Mouse (Mus musculus): ENCODE measurements around the gene Cisd3.

Cisd3 gene

GRCm38 (mm10) chr11:97662893-97663527 lies 22.6 kb upstream of the Cisd3 start, which contains the start of gene Mllt6:
Gene Mllt6 (plus strand): TSS chr11:97663414.
- DNase-seq (ENCODE audit: low read depth, low spot score): peak; percentile 80

GRCm38 (mm10) chr11:97663528-97664338 lies 21.9 kb upstream of the Cisd3 start:
- peak; percentile 68 for DNase-seq (ENCODE audit: low read depth, low spot score)

DNA sequence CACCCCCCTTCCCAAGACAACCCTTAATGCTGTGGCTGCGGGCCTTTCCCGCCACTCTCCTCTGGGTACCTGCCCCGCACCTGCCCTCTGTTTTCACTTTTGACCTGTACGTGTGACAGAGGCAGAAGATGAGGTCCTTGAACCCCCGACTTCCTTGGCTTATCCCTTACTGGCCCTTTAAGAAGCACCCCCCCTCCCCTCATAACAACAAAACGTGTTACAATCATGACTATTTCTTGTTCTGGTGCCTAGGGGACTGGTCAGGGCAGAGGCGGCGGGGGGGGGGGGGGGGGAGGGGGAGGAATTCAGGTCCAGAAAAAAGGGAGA lies 21.3 kb upstream of the Cisd3 start:
- DNase-seq (ENCODE audit: low read depth, low spot score): peak; percentile 48

GRCm38 (mm10) chr11:97664771-97665240 lies 20.8 kb upstream of the Cisd3 start:
- peak; percentile 36 for DNase-seq (ENCODE audit: low read depth, low spot score)

GRCm38 (mm10) chr11:97665431-97665830 lies 20.2 kb upstream of the Cisd3 start:
- DNase-seq (ENCODE audit: low read depth, low spot score): no peak

DNA sequence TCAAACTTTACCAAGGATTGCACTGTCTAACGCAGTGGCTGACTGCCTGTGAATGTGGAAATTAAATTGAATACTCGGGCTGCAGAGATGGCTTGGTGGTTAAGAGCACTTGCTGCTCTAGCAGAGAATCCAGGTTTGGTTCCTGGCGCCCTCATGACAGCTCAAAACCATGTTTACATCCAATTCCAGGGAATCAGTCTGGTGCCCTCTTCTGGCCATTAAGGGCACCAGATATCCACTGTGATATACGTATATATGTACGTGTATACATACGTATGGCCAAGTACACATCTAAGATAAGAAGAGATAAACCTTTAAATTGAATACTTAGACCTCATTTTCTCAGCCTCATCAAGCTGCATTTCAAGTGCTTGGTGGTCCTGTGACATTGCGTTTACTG lies 19.4 kb upstream of the Cisd3 start:
- no peak for DNase-seq (ENCODE audit: low read depth, low spot score)

DNA sequence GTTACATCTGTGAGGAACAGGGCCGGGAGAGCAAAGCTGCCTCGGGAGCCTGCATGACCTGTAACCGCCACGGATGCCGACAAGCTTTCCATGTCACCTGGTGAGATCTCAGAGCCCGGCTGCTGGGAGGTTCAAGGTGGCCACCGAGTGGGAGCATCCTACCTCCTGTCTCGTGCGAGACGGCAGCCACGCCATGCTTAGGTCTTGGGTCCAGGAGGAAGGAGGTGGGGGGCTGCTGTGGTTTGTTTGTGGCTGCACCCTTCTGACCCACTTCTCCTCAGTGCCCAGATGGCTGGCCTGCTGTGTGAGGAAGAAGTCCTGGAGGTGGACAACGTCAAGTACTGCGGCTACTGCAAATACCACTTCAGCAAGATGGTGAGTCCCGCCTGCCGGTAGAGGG lies 18.8 kb upstream of the Cisd3 start:
- DNase-seq (ENCODE audit: low read depth, low spot score): no peak

GRCm38 (mm10) chr11:97668160-97668559 lies 17.5 kb upstream of the Cisd3 start:
- DNase-seq (ENCODE audit: low read depth, low spot score): no peak

- no peak for DNase-seq (ENCODE audit: low read depth, low spot score)
These were observed 16.4 kb upstream of the Cisd3 start for GRCm38 (mm10) chr11:97669268-97669667.

DNA sequence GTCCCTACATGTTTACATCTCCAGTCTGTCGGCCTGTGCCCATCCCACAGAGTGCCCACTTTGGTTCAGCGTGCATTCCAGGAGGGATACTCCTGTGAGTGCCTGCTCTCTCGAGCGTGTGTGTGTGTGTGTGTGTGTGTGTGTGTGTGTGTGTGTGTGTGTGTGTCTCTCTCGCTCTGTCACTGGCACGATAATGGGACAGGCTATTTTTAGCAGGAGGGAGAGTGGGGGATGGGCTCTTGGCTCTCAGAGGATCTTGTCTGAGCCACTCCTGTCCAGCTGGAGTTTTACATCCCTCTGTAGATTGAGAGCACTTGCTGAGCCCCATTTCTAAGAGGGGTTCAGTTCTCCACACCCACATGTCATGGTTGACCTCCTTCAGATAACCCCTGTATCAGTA lies 15.8 kb upstream of the Cisd3 start:
- DNase-seq (ENCODE audit: low read depth, low spot score): no peak

GRCm38 (mm10) chr11:97670234-97671176 lies 15.1 kb upstream of the Cisd3 start:
- DNase-seq (ENCODE audit: low read depth, low spot score): no peak

- no peak for DNase-seq (ENCODE audit: low read depth, low spot score)
These were observed 14.5 kb upstream of the Cisd3 start for GRCm38 (mm10) chr11:97671177-97671527.

DNA sequence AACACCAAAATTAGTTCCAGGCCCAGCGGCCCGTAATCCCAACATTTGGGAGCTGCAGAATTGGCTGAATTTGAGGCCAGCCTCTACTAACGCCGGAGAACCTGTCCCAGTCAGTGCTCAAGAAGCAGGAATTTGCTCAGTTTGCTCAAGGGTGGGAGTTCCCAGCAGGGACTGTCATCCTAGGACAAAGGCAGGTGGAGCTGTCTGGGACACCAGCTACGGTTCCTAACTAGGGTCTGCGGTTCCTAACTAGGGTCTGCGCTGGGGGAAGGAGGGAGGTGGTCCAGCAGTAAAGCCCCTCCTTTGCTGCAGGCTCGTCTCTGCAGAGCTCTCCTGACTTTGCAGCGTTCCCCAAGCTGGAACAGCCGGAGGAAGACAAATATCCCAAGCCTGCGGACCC lies 12.5 kb upstream of the Cisd3 start:
- DNase-seq (ENCODE audit: low read depth, low spot score): no peak

- no peak for DNase-seq (ENCODE audit: low read depth, low spot score)
These were observed 9.4 kb upstream of the Cisd3 start for GRCm38 (mm10) chr11:97676050-97676754.

DNA sequence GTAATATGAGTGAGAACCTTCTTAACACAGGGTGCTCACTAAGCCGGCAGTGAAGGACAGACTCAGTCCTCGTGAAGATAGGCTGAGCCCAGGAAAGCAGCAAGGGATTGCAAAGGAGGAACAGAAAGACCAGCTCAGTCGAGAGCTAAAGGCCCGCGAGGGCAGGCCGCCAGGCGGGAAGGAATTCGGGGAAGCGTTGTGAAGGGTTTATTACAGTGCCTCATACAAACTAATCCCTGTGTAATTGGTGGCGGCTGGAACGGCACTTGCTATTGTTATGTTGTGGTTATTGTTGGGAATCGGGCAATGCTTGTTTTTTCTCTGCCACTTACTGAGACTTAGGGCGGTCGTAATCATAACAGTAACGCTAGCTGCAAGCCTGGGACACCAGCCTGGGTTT lies 8.2 kb upstream of the Cisd3 start:
- no peak for DNase-seq (ENCODE audit: low read depth, low spot score)

GRCm38 (mm10) chr11:97677842-97678241 lies 7.8 kb upstream of the Cisd3 start:
- no peak for DNase-seq (ENCODE audit: low read depth, low spot score)

- DNase-seq (ENCODE audit: low read depth, low spot score): no peak
These were observed 7.3 kb upstream of the Cisd3 start for GRCm38 (mm10) chr11:97678301-97678700.

DNA sequence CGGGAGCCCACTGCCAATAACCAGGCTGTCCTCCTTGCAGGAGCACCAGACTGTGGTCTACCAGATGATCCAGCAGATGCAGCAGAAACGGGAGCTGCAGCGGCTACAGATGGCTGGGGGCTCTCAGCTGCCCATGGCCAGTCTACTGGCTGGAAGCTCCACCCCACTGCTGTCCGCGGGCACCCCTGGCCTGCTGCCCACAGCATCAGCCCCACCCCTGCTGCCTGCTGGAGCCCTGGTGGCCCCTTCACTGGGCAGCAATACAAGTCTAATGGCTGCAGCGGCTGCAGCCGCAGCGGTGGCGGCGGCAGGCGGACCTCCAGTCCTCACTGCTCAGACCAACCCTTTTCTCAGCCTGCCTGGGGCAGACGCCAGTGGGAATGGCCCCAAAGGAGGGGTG lies 5.2 kb upstream of the Cisd3 start:
- no peak for DNase-seq (ENCODE audit: low read depth, low spot score)

- DNase-seq (ENCODE audit: low read depth, low spot score): no peak
These were observed 3.0 kb upstream of the Cisd3 start for GRCm38 (mm10) chr11:97682504-97683055.

- DNase-seq (ENCODE audit: low read depth, low spot score): peak; percentile 79
These were observed 1.5 kb upstream of the Cisd3 start for GRCm38 (mm10) chr11:97684063-97684680.

- no peak for DNase-seq (ENCODE audit: low read depth, low spot score)
These were observed 860 bp upstream of the Cisd3 start for GRCm38 (mm10) chr11:97684766-97685165.

Measured in A20 (cell line).